Mouse (Mus musculus) testis, adult 2 months (tissue): ENCODE data around the gene Gm20479.

Experiments
- CTCF ChIP-seq: fragments of 200-500 bp; IDR thresholded peaks from 2 replicates; pipeline ENCODE4 v1.5.1; 2012; ENCODE audit warnings: low read depth, mild to moderate bottlenecking, inconsistent platforms, low read length, moderate library complexity; ENCODE audit not compliant: control insufficient read depth, insufficient read depth, insufficient replicate concordance
- POLR2A ChIP-seq: fragments of 200-500 bp; IDR thresholded peaks from 2 replicates; pipeline ENCODE4 v1.6.1; 2012; ENCODE audit warnings: low read depth, mild to moderate bottlenecking, inconsistent platforms, low read length, moderate library complexity; ENCODE audit not compliant: control insufficient read depth

DNA sequence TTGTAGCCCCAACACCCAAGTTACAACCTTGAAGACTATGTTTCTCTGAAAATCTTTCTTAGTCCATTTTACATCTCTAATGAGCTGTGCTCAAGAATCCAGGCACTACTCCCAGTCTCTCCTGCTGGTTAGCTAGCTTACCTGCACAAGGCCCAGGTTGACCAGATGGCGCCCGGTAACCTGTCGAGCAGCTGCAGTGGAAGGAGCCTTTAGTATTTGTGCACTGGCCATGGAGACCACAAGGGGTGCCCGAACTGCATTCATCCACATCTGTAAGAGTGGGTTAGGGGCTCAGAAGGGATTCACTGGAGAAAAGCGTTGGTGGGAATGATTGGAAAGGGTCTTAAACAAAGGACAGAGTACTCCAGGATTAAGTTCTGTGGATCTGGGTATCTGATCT lies 34.2 kb downstream of the Gm20479 start:
- TF ChIP-seq CTCF (no peak), POLR2A (no peak)
